Mouse (Mus musculus): Measurements from ENCODE around the gene Dpp3. TPM values are rescaled to one million over a fixed set of nuclear protein-coding genes. Genes with fewer than 3 reads are reported as not detected.
"Not testable (repeated sequence)": the region's sequence is repeated elsewhere in the genome, so short reads cannot be mapped to it uniquely, and the experiment has no call there.

The Dpp3 gene
- total RNA-seq, 2 experiments from 2014 or later: 72.5 to 80.8 TPM

GRCm38 (mm10) chr19:4896780-4897520 is 31.1 kb downstream of the Dpp3 start:
- intact Hi-C loops (cut with DNase I): no loop called here
- no peak for DNase-seq

GRCm38 (mm10) chr19:4891798-4892197 is 36.3 kb downstream of the Dpp3 start:
- intact Hi-C loops (cut with DNase I): no loop called here
- no peak for DNase-seq

GRCm38 (mm10) chr19:4889791-4890190 is 38.3 kb downstream of the Dpp3 start:
- intact Hi-C loops (cut with DNase I): no loop called here
- DNase-seq: no peak

GRCm38 (mm10) chr19:4883961-4884360 is 44.1 kb downstream of the Dpp3 start:
- intact Hi-C loops (cut with DNase I): no loop called here
- no peak for DNase-seq

- intact Hi-C loops (cut with DNase I): no loop called here
- DNase-seq: no peak
These were observed 48.8 kb downstream of the Dpp3 start for GRCm38 (mm10) chr19:4879324-4879703.

- peak; percentile 97 for DNase-seq
- intact Hi-C loops (cut with DNase I): no loop called here
These were observed 49.4 kb downstream of the Dpp3 start, which contains the start of gene Zdhhc24 for GRCm38 (mm10) chr19:4878405-4879323. TSS of gene Zdhhc24 (plus strand) at chr19:4878668.

GRCm38 (mm10) chr19:4877785-4878184 is 50.3 kb downstream of the Dpp3 start, which contains the start of gene Actn3:
TSS of gene Actn3 (minus strand) at chr19:4877909.
- intact Hi-C loops (cut with DNase I): no loop called here
- DNase-seq: no peak

GRCm38 (mm10) chr19:4876755-4877154 is 51.3 kb downstream of the Dpp3 start:
- intact Hi-C loops (cut with DNase I): no loop called here
- no peak for DNase-seq

- DNase-seq: no peak
- intact Hi-C loops (cut with DNase I): no loop called here
These were observed 51.8 kb downstream of the Dpp3 start for GRCm38 (mm10) chr19:4876241-4876640.

GRCm38 (mm10) chr19:4874613-4875012 is 53.5 kb downstream of the Dpp3 start:
- intact Hi-C loops (cut with DNase I); DNase-seq: not testable (repeated sequence)

- intact Hi-C loops (cut with DNase I): no loop called here
- DNase-seq: peak; percentile 51
These were observed 62.9 kb downstream of the Dpp3 start for GRCm38 (mm10) chr19:4865147-4865546.

- intact Hi-C loops (cut with DNase I): no loop called here
- DNase-seq: peak; percentile 66
These were observed 65.0 kb downstream of the Dpp3 start for GRCm38 (mm10) chr19:4863048-4863447.

GRCm38 (mm10) chr19:4859081-4859480 is 69.0 kb downstream of the Dpp3 start:
- no peak for DNase-seq
- intact Hi-C loops (cut with DNase I): no loop called here

Other genes with a start within 250 kb of the Dpp3 start
- 1 to 10 TPM; 3.7 to 4.5 TPM for gene Gm960, start 229.6 kb downstream of the Dpp3 start, total RNA-seq (2021)
- 100 to 1,000 TPM; 319 to 320 TPM for gene Sptbn2, start 217.1 kb downstream of the Dpp3 start, total RNA-seq (2021)
- 10 to 100 TPM; 32.5 to 35.2 TPM for gene Rbm4b, start 171.8 kb downstream of the Dpp3 start, total RNA-seq (2021)
- 10 to 100 TPM; 76.1 to 80.4 TPM for gene Rbm4, start 134.4 kb downstream of the Dpp3 start, total RNA-seq (2021)
- gene Gm21992, start 116.7 kb downstream of the Dpp3 start, total RNA-seq (2021): 10 to 100 TPM; 18.2 to 37.9 TPM
- gene Rbm14, start 116.7 kb downstream of the Dpp3 start, total RNA-seq (2021): 10 to 100 TPM; 65.9 to 73.9 TPM
- gene Ccs, start 89.0 kb downstream of the Dpp3 start, total RNA-seq (2021): 10 to 100 TPM; 38.1 to 41.0 TPM
- 1 to 10 TPM; 1.7 to 2.0 TPM for gene Ccdc87, start 88.9 kb downstream of the Dpp3 start, total RNA-seq (2021)
- 10 to 100 TPM; 66.9 to 70.3 TPM for gene Ctsf, start 73.2 kb downstream of the Dpp3 start, total RNA-seq (2021)
- 1 to 10 TPM; 2.5 to 3.4 TPM for gene Actn3, start 50.4 kb downstream of the Dpp3 start, total RNA-seq (2021)
- 10 to 100 TPM; 17.7 to 21.0 TPM for gene Zdhhc24, start 49.6 kb downstream of the Dpp3 start, total RNA-seq (2021)
- 10 to 100 TPM; 27.4 to 35.8 TPM for gene Bbs1, start 21.7 kb downstream of the Dpp3 start, total RNA-seq (2021)
- 10 to 100 TPM; 19.5 to 20.1 TPM for gene Peli3, start 14.8 kb upstream of the Dpp3 start, total RNA-seq (2021)
- gene Mrpl11, start 33.9 kb upstream of the Dpp3 start, total RNA-seq (2021): 10 to 100 TPM; 68.5 to 73.6 TPM
- gene Npas4, start 62.0 kb upstream of the Dpp3 start, total RNA-seq (2021): 1 to 10 TPM; 5.5 to 6.8 TPM
- 10 to 100 TPM; 29.5 to 32.1 TPM for gene Slc29a2, start 95.6 kb upstream of the Dpp3 start, total RNA-seq (2021)
- gene B4gat1, start 110.5 kb upstream of the Dpp3 start, total RNA-seq (2021): 10 to 100 TPM; 64.1 to 76.4 TPM
- gene AC124502.3, start 110.6 kb upstream of the Dpp3 start, total RNA-seq (2021): 1 to 10 TPM; 5.3 to 5.5 TPM
- 10 to 100 TPM; 14.5 to 15.5 TPM for gene Brms1, start 113.1 kb upstream of the Dpp3 start, total RNA-seq (2021)
- 1 to 10 TPM; 3.9 to 7.1 TPM for gene Rin1, start 122.2 kb upstream of the Dpp3 start, total RNA-seq (2021)
- gene Cd248, start 139.8 kb upstream of the Dpp3 start, total RNA-seq (2021): 10 to 100 TPM; 14.2 TPM
- gene Tmem151a, start 157.2 kb upstream of the Dpp3 start, total RNA-seq (2021): 10 to 100 TPM; 47.7 to 55.3 TPM
- gene Yif1a, start 160.3 kb upstream of the Dpp3 start, total RNA-seq (2021): 10 to 100 TPM; 22.0 to 24.4 TPM
- gene Cnih2, start 170.2 kb upstream of the Dpp3 start, total RNA-seq (2021): 100 to 1,000 TPM; 393 to 412 TPM
- 100 to 1,000 TPM; 137 to 148 TPM for gene Rab1b, start 178.8 kb upstream of the Dpp3 start, total RNA-seq (2021)
- gene Klc2, start 190.3 kb upstream of the Dpp3 start, total RNA-seq (2021): 100 to 1,000 TPM; 155 to 159 TPM

Measured in left cerebral cortex, postnatal 4 days (tissue).